Mouse (Mus musculus): ENCODE data around the gene Atp6v1b1.

The Atp6v1b1 gene

DNA sequence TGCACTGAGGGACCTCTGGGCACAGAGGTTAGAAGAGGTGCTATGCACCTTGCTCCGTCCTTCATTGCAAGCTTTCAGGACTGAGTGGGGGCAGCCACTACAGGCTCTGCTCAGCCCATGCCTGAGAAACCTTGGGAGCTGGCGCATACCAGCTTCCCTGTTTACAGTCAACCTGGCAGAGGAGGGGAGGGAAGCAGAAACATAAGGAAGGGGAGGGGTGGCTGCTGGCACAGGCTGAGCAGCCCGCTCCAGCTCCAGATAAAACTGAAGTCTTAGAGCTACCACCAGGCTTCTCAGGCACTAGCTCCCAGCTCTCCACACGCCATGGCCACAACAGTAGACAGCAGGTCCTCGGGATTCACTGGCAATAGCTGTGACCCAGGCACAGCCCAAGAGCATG, at the start of gene Atp6v1b1:
Gene Atp6v1b1, plus strand, starts transcription at position 230 of the 400 bp plus-strand sequence.
- DNase-seq, result no peak

DNA sequence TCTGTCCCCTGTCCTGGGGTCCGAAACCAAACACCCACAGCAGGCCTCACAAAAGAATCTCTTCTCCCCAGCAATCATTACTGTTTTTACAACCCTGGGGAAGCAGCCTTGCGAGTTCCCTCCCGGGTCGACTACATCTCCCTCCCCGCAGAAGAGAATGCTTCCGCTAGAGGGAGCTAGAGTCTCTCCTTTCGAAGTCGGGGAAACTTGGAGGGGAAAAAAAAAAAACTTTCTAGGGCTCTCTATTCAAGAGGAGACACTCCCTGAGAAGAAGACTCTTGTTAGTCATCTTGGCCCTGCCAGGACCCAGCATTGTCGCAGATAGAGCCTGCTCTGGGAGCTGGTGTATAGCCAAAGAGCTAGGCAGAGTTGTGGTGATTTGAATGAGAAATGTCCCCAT, 49.0 kb upstream of the Atp6v1b1 start:
- peak in 1 of 2 experiments; percentile 31 for DNase-seq

- DNase-seq, result no peak
Measured at GRCm38 (mm10) chr6:83695731-83696130, 47.1 kb upstream of the Atp6v1b1 start.

GRCm38 (mm10) chr6:83696684-83697083, 46.1 kb upstream of the Atp6v1b1 start:
- DNase-seq, result no peak

- DNase-seq, result no peak
Measured at GRCm38 (mm10) chr6:83697932-83698331, 44.9 kb upstream of the Atp6v1b1 start.

DNA sequence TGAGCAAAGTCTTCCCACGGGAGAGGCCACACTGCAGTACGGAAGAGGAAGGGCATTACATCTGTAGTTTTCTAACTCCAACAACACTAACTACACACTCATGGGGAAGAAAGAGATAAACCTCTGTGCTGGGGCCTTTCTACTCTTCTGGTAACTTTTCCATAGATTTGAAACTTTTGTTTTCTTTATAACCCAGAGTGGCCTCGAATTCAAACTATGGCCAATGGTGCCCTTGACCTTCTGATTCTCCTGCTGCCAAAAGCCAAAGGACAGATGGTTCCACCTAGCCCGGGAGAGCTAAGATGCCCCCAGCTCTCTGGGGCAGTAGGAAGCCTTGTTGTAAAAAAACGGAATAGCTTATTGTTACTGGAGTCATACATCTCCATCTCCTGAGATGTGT, 42.8 kb upstream of the Atp6v1b1 start:
- no peak for DNase-seq

GRCm38 (mm10) chr6:83701001-83701400, 41.8 kb upstream of the Atp6v1b1 start:
- no peak for DNase-seq

DNA sequence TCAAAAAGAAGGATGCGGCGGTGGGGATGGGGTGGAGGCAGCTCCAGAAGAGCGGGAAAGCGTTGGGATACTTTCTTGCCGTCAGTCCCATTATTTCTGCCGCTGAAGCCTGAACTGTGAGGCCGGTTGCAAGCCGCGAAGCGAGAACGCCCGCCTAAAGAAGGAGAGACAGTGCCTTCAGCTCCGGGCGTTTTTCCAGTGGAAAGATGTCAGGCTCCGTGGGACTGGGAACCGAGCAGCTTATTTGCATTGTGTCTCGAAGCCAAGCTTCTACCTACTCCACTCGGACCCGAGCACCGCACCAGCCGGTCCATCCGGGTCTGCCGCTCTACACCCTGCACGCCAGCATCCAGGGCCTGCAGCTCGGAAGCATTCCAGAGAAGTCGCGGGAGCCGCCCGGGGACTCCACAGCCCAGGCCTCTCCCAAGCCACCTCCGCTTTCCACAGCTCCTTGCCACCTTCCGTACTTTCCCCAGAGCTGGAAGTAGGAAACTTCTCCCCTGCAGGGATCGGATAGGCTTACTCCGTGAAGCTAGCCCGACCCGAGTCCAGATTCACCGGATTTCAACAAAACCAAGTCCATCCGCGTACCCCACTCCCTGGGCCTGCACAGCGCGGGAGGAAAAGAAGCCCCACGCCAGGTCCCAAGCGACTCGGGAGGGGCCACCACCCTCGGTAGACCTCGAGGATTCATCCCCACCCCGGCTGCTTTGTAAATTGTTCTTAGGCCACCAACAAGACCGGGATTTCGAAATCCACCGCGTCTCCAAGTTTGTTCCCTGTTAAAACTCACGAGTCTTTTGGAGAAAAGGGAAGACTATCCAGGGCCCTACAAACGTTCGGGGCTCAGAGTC, 40.4 kb upstream of the Atp6v1b1 start:
- DNase-seq, result no peak

- no peak for DNase-seq
Measured at GRCm38 (mm10) chr6:83703000-83703721, 39.6 kb upstream of the Atp6v1b1 start.

- no peak for DNase-seq
Measured at GRCm38 (mm10) chr6:83703722-83704078, 39.1 kb upstream of the Atp6v1b1 start.

GRCm38 (mm10) chr6:83704294-83704693, 38.5 kb upstream of the Atp6v1b1 start:
- DNase-seq, result no peak

GRCm38 (mm10) chr6:83704701-83705100, 38.1 kb upstream of the Atp6v1b1 start:
- no peak for DNase-seq

DNA sequence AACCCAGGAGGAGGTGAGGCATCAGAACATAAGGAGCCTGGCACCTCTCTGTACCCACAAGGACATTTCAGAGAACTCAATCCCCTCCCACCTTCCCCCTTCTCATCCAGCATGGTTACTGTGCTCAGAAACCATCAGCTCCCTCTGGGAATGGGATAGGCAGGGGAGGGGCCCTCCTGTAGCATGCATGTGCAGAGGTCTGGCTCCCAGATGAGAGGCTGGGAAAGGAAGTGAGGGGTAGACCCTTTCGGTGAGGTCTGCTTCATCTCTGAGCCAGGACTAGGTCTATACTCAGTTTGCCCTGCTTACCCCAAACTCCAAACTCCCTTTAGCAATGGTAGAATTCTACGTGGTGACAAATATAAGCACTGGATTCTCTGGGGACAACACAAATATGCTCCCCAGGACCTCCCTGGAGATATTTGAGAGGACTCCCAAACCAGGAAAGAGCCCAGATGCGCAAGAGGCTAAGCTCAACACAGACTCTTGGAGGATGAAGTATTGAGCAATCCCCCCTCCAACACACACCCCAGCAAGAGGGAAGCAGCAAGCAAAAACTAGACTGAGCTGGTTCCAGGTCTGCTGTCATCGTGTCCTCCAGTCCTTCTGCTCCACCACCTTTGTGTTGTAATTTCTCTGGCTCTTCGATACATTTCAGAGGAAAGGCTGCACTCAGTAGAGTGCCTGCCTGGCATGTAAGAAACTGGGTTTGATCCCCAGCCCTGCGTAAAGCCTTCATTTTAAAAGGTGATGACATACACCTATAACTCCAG, 34.9 kb upstream of the Atp6v1b1 start:
- DNase-seq, result no peak

GRCm38 (mm10) chr6:83710361-83711066, 32.3 kb upstream of the Atp6v1b1 start:
- no peak for DNase-seq

GRCm38 (mm10) chr6:83711067-83711675, 31.6 kb upstream of the Atp6v1b1 start, which contains the start of gene Vax2:
Gene Vax2, plus strand, starts transcription at chr6:83711264.
- DNase-seq, result peak; percentile 24 to 39

- no peak for DNase-seq
Measured at GRCm38 (mm10) chr6:83711725-83712475, 30.9 kb upstream of the Atp6v1b1 start.

DNA sequence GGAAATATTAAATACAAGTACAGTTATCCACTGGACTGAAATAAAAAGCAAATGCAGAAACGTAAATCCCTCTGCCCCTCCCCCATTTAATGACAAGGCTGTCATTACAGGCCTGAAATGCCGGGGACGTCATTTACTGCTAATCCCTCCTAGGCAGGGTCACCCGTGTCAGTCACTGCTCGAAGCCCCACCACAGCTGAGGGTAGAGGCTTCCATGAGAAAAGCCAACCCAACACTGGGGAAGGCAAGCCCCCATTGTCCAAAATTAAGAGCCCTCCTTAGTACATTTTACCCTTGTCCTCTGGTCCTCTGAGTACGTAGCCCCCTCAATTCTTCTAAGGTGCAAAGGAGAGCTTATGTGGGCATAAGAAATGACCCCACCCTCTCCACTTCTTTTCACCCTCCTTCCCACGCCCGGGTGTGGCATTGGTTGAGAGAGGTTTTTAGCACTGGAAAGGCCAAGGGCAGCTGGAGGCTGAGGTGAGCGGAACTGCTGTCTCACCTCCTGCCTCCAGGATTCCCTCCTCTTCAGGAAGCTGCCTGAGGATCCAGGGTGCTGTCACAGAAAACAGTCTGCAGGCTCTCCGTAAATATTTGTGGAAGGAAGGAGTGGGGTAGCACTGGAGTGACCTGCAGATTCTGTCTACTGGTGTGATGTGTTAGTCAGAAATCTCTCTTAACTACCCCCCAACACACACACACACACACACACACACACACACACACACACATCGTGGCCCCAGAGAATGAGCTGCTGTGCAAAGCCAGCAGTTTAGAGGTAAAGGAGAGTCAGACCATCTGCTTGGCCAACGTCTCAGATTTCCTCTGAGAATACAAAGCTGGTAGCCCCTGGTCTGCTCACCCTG, 29.3 kb upstream of the Atp6v1b1 start:
- DNase-seq, result no peak

DNA sequence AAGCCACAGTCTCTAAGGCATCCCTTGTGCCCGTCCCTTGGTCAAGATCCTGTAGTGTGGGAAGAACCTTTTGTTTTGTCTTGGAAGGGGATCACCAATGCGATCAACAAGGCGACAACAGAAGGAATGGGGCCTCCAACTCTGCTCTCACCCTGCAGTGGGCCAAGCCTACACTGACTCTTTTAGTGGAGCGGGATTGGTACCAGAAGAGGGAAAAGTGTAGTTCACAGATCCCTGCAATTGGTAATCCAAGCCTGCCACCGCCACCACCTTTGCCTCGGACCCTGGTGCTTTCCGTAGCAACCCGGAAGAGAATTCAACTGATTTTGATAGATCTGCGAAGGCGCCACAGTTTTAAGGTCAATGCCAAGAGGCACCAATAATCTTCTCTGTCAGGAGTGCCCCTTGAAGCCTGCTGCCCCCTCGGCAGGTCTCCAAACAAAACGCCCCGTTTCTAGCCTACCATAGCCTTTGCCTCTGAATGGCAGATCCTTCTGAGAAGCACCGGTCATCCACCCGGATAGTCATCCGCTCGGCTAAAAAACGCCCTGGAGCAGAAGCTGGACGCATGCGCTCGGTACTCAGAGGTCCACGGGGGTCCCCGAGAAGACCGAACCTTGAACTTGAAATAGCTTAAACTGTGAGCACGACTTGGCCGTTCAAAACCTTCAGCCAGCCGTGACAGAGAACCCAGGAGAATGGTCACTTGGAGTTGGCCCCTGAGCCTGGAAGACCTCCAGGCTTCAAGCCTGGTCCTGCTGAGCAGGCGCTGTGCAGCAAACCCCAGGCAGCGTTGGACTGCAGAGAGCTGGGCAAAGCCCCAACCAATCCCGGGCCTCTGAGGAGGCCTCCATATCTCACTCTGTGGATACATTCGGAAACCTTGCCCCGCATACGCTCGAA, 28.3 kb upstream of the Atp6v1b1 start:
- DNase-seq, result no peak

Measured in spleen, adult 18-20 months (tissue).